Mouse (Mus musculus) heart, postnatal 0 days (tissue): Measurements from ENCODE around the gene Ltc4s.

Source experiments
- CTCF ChIP-seq: IDR thresholded peaks from 2 replicates; pipeline ENCODE4 v1.5.1; 2016; ENCODE audit warnings: antibody characterized with exemption, control low read depth, low read depth
- EP300 ChIP-seq: IDR thresholded peaks from 2 replicates; pipeline ENCODE4 v1.6.1; 2016; ENCODE audit warnings: antibody characterized with exemption, low read depth

DNA sequence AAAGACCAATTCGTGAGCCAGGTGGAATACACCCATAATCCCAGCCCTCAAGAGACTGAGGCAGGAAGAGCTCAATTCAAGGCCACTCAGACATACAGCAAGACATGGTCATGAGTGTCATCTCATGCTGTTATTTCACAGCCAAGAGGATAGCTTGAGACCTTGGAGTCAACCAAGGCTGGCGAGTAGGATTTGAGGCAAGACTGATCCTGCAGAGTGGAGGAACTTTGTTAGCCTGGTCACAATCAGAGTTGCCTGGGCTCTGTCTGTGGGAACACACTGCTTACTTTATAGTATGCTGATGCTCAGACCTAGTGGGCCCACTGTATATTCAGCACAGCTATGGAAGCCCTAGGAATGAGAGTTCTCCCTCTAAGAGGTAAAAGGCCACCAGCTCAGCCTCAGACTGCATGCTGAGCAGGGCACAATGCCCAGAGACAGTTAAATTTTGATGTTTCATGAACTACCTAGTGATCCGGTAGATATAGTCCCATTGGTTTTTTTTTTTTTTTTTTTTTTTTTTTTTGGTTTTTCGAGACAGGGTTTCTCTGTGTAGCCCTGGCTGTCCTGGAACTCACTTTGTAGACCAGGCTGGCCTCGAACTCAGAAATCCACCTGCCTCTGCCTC, 40.1 kb downstream of the Ltc4s start:
- no peak for TF ChIP-seq CTCF
- no peak for TF ChIP-seq EP300
